Mouse (Mus musculus): Measurements from ENCODE around the gene Camk2g. TPM values are rescaled to one million over a fixed set of nuclear protein-coding genes. Genes with fewer than 3 reads are reported as not detected.
A peak's percentile ranks its signal among the peaks of the same experiment; 100 is the strongest.

Gene Camk2g
- polyA plus RNA-seq, 1 experiment, result 16.4 TPM

DNA sequence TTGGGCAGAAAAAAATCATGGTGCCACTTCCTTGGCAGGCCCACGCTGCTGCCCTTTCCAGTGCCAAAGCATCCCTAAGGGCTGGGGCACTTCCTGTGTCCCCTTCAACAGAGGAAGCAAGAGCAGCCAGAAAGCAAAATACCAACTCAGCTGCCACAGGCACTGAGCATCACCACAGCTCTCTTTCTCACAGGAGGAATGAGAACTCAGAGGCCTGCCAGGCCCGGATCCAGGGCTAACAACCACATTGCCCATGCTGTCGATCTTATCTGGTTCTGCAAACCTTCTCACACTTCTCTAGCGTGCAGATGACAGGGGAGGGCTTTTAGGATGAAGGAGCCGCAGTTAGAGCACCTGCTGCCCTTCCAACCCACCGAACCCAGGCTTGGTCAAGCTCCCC lies 21.1 kb downstream of the Camk2g start:
- Histone ChIP-seq H3K4me3 (ENCODE audit: control insufficient read depth, low read depth, low read length) (no peak overlapping the region), H3K27me3 (ENCODE audit: control insufficient read depth, insufficient read depth, low read length) (no peaks in the 10 kb centered on the region), H3K36me3 (ENCODE audit: control insufficient read depth, insufficient read depth, low read length) (peaks cover under 1% of the 10 kb centered on the region; the same call in 1 of the 2 replicates), H3K27ac (ENCODE audit: control insufficient read depth, insufficient read depth, low read depth, low read length) (no peak overlapping the region), H3K4me1 (ENCODE audit: control insufficient read depth, insufficient read depth, low read length) (peaks cover 10% of the 10 kb centered on the region)
- no peak for TF ChIP-seq POLR2A (IDR thresholded peaks at IDR 0.05; ENCODE audit: control insufficient read depth, low read depth, low read length)
- no peak for TF ChIP-seq CTCF (IDR thresholded peaks at IDR 0.05; ENCODE audit: control insufficient read depth, insufficient read depth, insufficient replicate concordance, low read depth, low read length)

DNA sequence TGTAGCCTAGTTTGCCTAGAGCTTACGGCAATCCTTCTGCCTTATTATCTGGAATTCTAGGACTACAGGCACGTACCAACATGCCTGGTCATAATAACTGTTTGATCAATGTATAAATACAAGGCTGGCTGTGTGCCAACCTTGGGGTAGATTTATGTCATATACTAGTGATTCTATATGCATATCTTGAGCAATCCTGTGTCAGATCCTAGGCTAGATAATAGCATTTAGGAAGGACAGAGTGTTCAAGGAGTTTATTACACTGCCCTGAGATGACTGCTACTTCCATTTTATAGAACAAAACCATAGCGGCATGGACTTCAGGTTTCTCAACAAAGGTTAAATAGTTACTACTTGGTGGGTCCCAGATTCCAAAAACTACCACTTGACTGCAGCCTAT lies 21.9 kb downstream of the Camk2g start:
- TF ChIP-seq CTCF (IDR thresholded peaks at IDR 0.05; ENCODE audit: control insufficient read depth, insufficient read depth, insufficient replicate concordance, low read depth, low read length), result no peak
- no peak for TF ChIP-seq POLR2A (IDR thresholded peaks at IDR 0.05; ENCODE audit: control insufficient read depth, low read depth, low read length)
- no peak overlapping the region for H3K27ac ChIP-seq (ENCODE audit: control insufficient read depth, insufficient read depth, low read depth, low read length)
- H3K4me3 ChIP-seq (ENCODE audit: control insufficient read depth, low read depth, low read length), result no peak overlapping the region
- H3K36me3 ChIP-seq (ENCODE audit: control insufficient read depth, insufficient read depth, low read length), result no peaks in the 10 kb centered on the region; the same call in 1 of the 2 replicates
- no peaks in the 10 kb centered on the region for H3K27me3 ChIP-seq (ENCODE audit: control insufficient read depth, insufficient read depth, low read length)
- peaks cover 10% of the 10 kb centered on the region for H3K4me1 ChIP-seq (ENCODE audit: control insufficient read depth, insufficient read depth, low read length)

DNA sequence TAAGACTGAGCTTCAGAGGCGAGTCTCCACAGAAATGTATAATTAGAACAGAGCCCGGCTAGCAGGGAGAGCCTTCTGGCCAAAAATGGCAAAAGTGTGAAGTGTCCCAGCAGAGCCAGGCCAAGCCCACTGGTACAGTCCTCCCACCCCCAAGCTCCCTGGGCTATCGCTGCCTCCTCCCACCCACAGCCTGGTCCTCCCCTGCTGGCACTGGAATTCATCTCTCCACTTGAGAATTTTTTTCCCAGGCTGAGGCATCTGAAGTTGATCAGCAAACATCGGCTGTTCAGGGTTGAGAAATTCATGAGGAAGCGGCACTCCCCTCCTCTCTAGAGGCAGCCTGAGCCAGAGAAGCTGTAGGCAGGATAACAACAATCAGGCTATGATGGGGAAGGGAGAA lies 25.3 kb downstream of the Camk2g start:
- no peak for TF ChIP-seq CTCF (IDR thresholded peaks at IDR 0.05; ENCODE audit: control insufficient read depth, insufficient read depth, insufficient replicate concordance, low read depth, low read length)
- TF ChIP-seq POLR2A (IDR thresholded peaks at IDR 0.05; ENCODE audit: control insufficient read depth, low read depth, low read length), result no peak
- H3K27ac ChIP-seq (ENCODE audit: control insufficient read depth, insufficient read depth, low read depth, low read length), result no peak overlapping the region
- H3K36me3 ChIP-seq (ENCODE audit: control insufficient read depth, insufficient read depth, low read length), result no peaks in the 10 kb centered on the region; the same call in 1 of the 2 replicates
- peaks cover 5% of the 10 kb centered on the region for H3K4me1 ChIP-seq (ENCODE audit: control insufficient read depth, insufficient read depth, low read length)
- no peak overlapping the region for H3K4me3 ChIP-seq (ENCODE audit: control insufficient read depth, low read depth, low read length)
- no peaks in the 10 kb centered on the region for H3K27me3 ChIP-seq (ENCODE audit: control insufficient read depth, insufficient read depth, low read length)

DNA sequence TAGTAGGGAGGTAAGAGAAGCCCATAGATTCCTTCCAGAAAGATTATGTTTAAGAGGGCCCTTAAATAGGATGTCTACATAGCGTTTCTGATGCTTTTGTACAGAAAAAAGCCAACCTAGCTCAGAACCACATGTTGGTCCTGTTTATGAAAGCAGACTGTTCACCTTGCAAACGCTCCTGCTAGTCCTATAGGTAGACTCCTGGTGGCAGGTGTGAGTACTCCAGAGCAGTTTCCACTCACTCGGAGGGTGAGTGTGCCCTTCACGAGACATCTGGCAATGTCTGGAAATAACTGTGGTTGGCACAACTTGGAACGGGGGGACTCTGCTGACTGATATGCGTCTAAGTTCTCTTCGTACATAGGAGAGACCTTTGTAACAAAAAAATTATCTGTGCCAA lies 26.0 kb downstream of the Camk2g start:
- Histone ChIP-seq H3K4me1 (ENCODE audit: control insufficient read depth, insufficient read depth, low read length) (peaks cover under 1% of the 10 kb centered on the region; the same call in 1 of the 2 replicates), H3K36me3 (ENCODE audit: control insufficient read depth, insufficient read depth, low read length) (no peaks in the 10 kb centered on the region; the same call in 1 of the 2 replicates), H3K4me3 (ENCODE audit: control insufficient read depth, low read depth, low read length) (no peak overlapping the region), H3K27me3 (ENCODE audit: control insufficient read depth, insufficient read depth, low read length) (no peaks in the 10 kb centered on the region), H3K27ac (ENCODE audit: control insufficient read depth, insufficient read depth, low read depth, low read length) (0 out of 2 replicates have a peak overlapping the region, but pooled peaks have one; percentile 27)
- TF ChIP-seq POLR2A (IDR thresholded peaks at IDR 0.05; ENCODE audit: control insufficient read depth, low read depth, low read length), result no peak

DNA sequence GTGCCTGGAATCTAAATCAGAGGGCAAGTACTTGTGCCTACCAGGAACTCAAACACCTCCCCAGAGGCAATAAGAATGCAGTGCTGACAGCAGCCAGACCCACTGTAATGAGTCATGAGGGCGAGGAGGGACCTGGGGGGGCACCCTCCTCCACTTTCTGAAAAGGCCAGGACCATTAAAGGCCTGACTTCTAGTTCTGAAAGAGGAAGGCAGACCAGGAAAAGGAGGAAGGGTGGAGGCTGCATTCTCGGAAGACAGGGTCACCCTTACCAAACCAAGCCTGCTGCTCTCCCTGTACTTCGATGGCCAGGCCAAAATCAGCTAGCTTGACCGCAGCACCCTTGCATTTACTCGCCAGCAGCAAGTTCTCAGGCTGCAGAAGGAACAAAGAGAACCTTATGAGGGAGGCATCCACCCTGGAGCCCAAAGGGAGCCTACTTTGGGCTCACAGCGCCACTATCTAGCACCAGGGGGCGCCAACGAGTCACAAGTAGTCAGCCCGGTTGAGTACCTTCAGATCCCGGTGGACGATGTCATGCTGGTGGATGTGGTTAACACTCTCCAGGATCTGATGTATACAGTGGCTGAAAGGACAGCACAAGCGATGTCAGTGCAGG lies 28.1 kb downstream of the Camk2g start:
- TF ChIP-seq POLR2A (IDR thresholded peaks at IDR 0.05; ENCODE audit: control insufficient read depth, low read depth, low read length) (no peak), CTCF (IDR thresholded peaks at IDR 0.05; ENCODE audit: control insufficient read depth, insufficient read depth, insufficient replicate concordance, low read depth, low read length) (peak; percentile 94)
- no peak overlapping the region for H3K4me3 ChIP-seq (ENCODE audit: control insufficient read depth, low read depth, low read length)
- H3K27me3 ChIP-seq (ENCODE audit: control insufficient read depth, insufficient read depth, low read length), result no peaks in the 10 kb centered on the region
- no peaks in the 10 kb centered on the region for H3K4me1 ChIP-seq (ENCODE audit: control insufficient read depth, insufficient read depth, low read length)
- peak overlapping the region; percentile 10; the same call in 1 of the 2 replicates for H3K27ac ChIP-seq (ENCODE audit: control insufficient read depth, insufficient read depth, low read depth, low read length)
- H3K36me3 ChIP-seq (ENCODE audit: control insufficient read depth, insufficient read depth, low read length), result no peaks in the 10 kb centered on the region; the same call in 1 of the 2 replicates

DNA sequence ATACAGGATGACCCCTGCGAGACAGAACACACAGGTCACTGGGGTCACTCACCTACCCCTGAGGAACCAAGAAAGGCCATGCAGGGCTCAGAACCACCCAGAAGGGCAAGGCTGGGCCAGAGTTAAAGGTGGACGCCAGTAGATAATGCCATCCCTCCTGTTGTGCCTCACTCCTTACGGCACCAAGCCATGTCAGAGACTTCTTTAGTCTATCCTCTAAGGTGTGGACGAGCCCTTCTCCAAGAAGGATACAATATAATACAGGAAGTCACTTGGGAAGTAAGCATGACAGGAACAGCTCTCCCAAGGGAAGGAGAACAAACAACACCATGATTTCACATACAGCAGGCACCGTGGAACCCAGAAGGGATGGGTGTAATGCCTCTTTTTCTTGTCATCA lies 28.9 kb downstream of the Camk2g start:
- no peak for TF ChIP-seq CTCF (IDR thresholded peaks at IDR 0.05; ENCODE audit: control insufficient read depth, insufficient read depth, insufficient replicate concordance, low read depth, low read length)
- no peak for TF ChIP-seq POLR2A (IDR thresholded peaks at IDR 0.05; ENCODE audit: control insufficient read depth, low read depth, low read length)
- no peaks in the 10 kb centered on the region for H3K27me3 ChIP-seq (ENCODE audit: control insufficient read depth, insufficient read depth, low read length)
- H3K36me3 ChIP-seq (ENCODE audit: control insufficient read depth, insufficient read depth, low read length), result peaks cover 2% of the 10 kb centered on the region; the same call in 1 of the 2 replicates
- no peaks in the 10 kb centered on the region for H3K4me1 ChIP-seq (ENCODE audit: control insufficient read depth, insufficient read depth, low read length)
- H3K4me3 ChIP-seq (ENCODE audit: control insufficient read depth, low read depth, low read length), result no peak overlapping the region
- peak overlapping the region; percentile 10; the same call in 1 of the 2 replicates for H3K27ac ChIP-seq (ENCODE audit: control insufficient read depth, insufficient read depth, low read depth, low read length)

DNA sequence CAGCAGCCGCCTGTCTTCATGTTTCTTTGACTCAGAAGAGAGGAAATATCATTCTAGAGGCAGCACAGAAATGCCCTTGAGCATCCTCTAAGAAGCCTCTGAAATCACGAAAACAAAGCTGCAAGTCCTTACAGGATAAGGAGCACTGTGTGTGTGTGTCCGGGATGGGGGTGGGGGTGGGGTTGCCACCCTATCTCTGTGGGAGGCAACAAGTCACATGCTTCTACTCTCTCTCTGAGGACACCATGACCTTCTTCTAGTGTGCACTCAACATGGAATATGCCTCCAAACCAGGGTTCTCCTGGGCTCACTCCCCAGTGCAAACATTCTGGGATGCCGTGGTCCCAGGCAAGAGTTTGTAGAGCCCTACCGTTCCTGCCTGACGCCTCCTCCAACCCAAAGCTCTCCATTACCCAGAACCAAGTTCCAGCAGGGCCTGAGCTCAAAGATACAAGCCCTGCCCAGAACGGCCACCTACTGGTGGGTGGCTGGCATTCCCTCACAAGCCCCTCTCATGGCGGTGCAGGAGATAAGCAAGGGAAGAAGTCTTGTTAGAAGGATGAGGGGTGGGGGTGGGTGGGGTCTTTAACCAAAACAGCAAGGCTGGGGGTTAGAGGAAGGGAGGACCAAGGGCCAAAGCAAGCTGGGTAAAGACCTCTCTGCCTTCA lies 35.0 kb downstream of the Camk2g start:
- H3K4me3 ChIP-seq (ENCODE audit: control insufficient read depth, low read depth, low read length), result no peak overlapping the region
- TF ChIP-seq CTCF (IDR thresholded peaks at IDR 0.05; ENCODE audit: control insufficient read depth, insufficient read depth, insufficient replicate concordance, low read depth, low read length) (0 out of 2 replicates have a peak, but pooled peaks have one; percentile 10), POLR2A (IDR thresholded peaks at IDR 0.05; ENCODE audit: control insufficient read depth, low read depth, low read length) (no peak)
- H3K27me3 ChIP-seq (ENCODE audit: control insufficient read depth, insufficient read depth, low read length), result no peaks in the 10 kb centered on the region
- H3K27ac ChIP-seq (ENCODE audit: control insufficient read depth, insufficient read depth, low read depth, low read length), result no peak overlapping the region
- no peaks in the 10 kb centered on the region for H3K4me1 ChIP-seq (ENCODE audit: control insufficient read depth, insufficient read depth, low read length)
- H3K36me3 ChIP-seq (ENCODE audit: control insufficient read depth, insufficient read depth, low read length), result peaks cover 2% of the 10 kb centered on the region
